ENCODE assay signal across 26 mouse cellular contexts in genomic region chr2:6424851-6425250, GRCm38 (mm10).
"Had no signal": no experiment of that assay in that cellular context is flagged by ENCODE, and none has a peak within 500 bp of the region (broad histone marks: within the 10 kb centered on the region; RNA-seq: fewer than 3 reads in every experiment).

No protein-coding gene starts in this region.

- H3K4me3 ChIP-seq: gastrocnemius, adult 2 months; heart, adult 2 months; hindbrain, embryonic 10.5 days; hindbrain, embryonic 12.5 days; intestine, embryonic 15.5 days; kidney, embryonic 15.5 days; limb, embryonic 13.5 days; limb, embryonic 15.5 days; liver, embryonic 12.5 days had no signal

- H3K9ac ChIP-seq: hindbrain, embryonic 12.5 days; hindbrain, embryonic 14.5 days; intestine, embryonic 15.5 days; kidney, embryonic 15.5 days; limb, embryonic 13.5 days; limb, embryonic 15.5 days; liver, embryonic 12.5 days; liver, embryonic 14.5 days had no signal

- H3K4me1 ChIP-seq: hindbrain, embryonic 10.5 days; hindbrain, embryonic 12.5 days; limb, embryonic 15.5 days; liver, embryonic 12.5 days had no signal

- H3K27ac ChIP-seq: gastrocnemius, adult 2 months; heart, adult 2 months; hindbrain, embryonic 10.5 days; hindbrain, embryonic 12.5 days; hindbrain, embryonic 14.5 days; intestine, embryonic 15.5 days; kidney, embryonic 15.5 days; kidney, postnatal 0 days; limb, embryonic 13.5 days; limb, embryonic 15.5 days; liver, embryonic 12.5 days; liver, embryonic 14.5 days had no signal

- ATAC-seq: hindbrain, embryonic 16.5 days; intestine, embryonic 15.5 days; liver, embryonic 12.5 days had no signal

- H3K4me2 ChIP-seq: heart, embryonic 11.5 days; hindbrain, embryonic 12.5 days; hindbrain, embryonic 14.5 days; intestine, embryonic 15.5 days; kidney, embryonic 15.5 days; limb, embryonic 13.5 days; limb, embryonic 15.5 days; liver, embryonic 12.5 days had no signal

- H3K27me3 ChIP-seq: hindbrain, embryonic 12.5 days; intestine, embryonic 15.5 days; kidney, embryonic 15.5 days; limb, embryonic 13.5 days; limb, embryonic 15.5 days; liver, embryonic 12.5 days had no signal

- DNase-seq: gastrocnemius, adult 2 months; gastrocnemius, postnatal 10 days; gastrocnemius, postnatal 25 days; heart, adult 2 months; heart, postnatal 10 days; heart, postnatal 4 days; kidney, adult 11 months; kidney, adult 2 months; kidney, adult 9 months; kidney, postnatal 14 days; kidney, postnatal 36 days; layer of hippocampus, adult 9-11 months; layer of hippocampus, postnatal 36 days; left cerebral cortex, postnatal 4 days had no signal

- H3K9me3 ChIP-seq: hindbrain, embryonic 10.5 days; hindbrain, embryonic 12.5 days; intestine, embryonic 15.5 days; kidney, embryonic 15.5 days; limb, embryonic 13.5 days; limb, embryonic 15.5 days; liver, embryonic 12.5 days had no signal
